Mouse (Mus musculus) hindbrain, embryonic 15.5 days (tissue): Measurements from ENCODE around the gene Il6ra. TPM values are rescaled to one million over a fixed set of nuclear protein-coding genes. Genes with fewer than 3 reads are reported as not detected.
"Not testable (repeated sequence)": the region's sequence is repeated elsewhere in the genome, so short reads cannot be mapped to it uniquely, and the experiment has no call there.

Experiments
- ATAC-seq: fragments of 200-750 bp; cut with Nextera tagmentation; 2 replicates; pipeline ENCODE4 v1.8.0; 2017; ENCODE audit warnings: low read depth, moderate number of reproducible peaks, moderate TSS enrichment; ENCODE audit not compliant: low FRiP score
- H3K27ac ChIP-seq: fragments of 300-500 bp; sonication (generic); replicated peaks from 2 replicates; pipeline ENCODE4 v1.5.1; 2015; ENCODE audit warnings: mild to moderate bottlenecking, inconsistent platforms
- H3K27me3 ChIP-seq: fragments of 300-500 bp; sonication (generic); 2 replicates; pipeline ENCODE4 v1.6.1; 2015; ENCODE audit warnings: control low read depth, inconsistent platforms
- H3K36me3 ChIP-seq: fragments of 300-500 bp; sonication (generic); 2 replicates; pipeline ENCODE4 v1.6.1; 2015; ENCODE audit warnings: control low read depth, inconsistent platforms
- H3K4me1 ChIP-seq: fragments of 300-500 bp; sonication (generic); replicated peaks from 2 replicates; pipeline ENCODE4 v1.6.1; 2015; ENCODE audit warnings: control low read depth, inconsistent platforms
- H3K4me2 ChIP-seq: fragments of 300-500 bp; sonication (generic); 2 replicates; pipeline ENCODE4 v1.6.1; 2015; ENCODE audit warnings: moderate library complexity, mild to moderate bottlenecking, inconsistent platforms
- H3K4me3 ChIP-seq: fragments of 300-500 bp; sonication (generic); 2 replicates; pipeline ENCODE4 v1.5.1; 2015; ENCODE audit warnings: mild to moderate bottlenecking, inconsistent platforms
- H3K9ac ChIP-seq: fragments of 300-500 bp; sonication (generic); 2 replicates; pipeline ENCODE4 v1.6.1; 2015; ENCODE audit warnings: inconsistent platforms
- H3K9me3 ChIP-seq: fragments of 300-500 bp; sonication (generic); 2 replicates; pipeline ENCODE4 v1.6.1; 2016; ENCODE audit warnings: control low read depth, inconsistent platforms
- WGBS: fragments of 180-500 bp; shearing (Covaris S2); methylation state at CpG from one replicate; pipeline ENCODE4 v1.1.7; 2015; 5-methylcytosine and 5-hydroxymethylcytosine counted together
- polyA plus RNA-seq: library from polyadenylated mRNA; unstranded; fragments of >200 nt; fragmentation: Nextera tagmentation; extraction: Ambion mirVana; gene quantifications from 2 replicates; pipeline ENCODE4 v1.2.1, GENCODE M21; 2015

The Il6ra gene
- polyA plus RNA-seq, 1 experiment from 2014 or later, result 1.3 TPM

GRCm38 (mm10) chr3:89871339-89871914, 41.6 kb downstream of the Il6ra start:
- Histone ChIP-seq H3K9ac (no peak overlapping the region), H3K4me1 (peaks cover 7% of the 10 kb centered on the region), H3K27me3 (no peaks in the 10 kb centered on the region), H3K36me3 (no peaks in the 10 kb centered on the region), H3K4me3 (no peak overlapping the region), H3K4me2 (no peak overlapping the region), H3K9me3 (no peaks in the 10 kb centered on the region), H3K27ac (no peak overlapping the region)
- ATAC-seq, result no peak
- WGBS, result 85% methylated on average over 8 of the region's 8 CpGs

GRCm38 (mm10) chr3:89870472-89871271, 42.3 kb downstream of the Il6ra start:
- no peak overlapping the region for H3K4me3 ChIP-seq
- H3K27ac ChIP-seq, result no peak overlapping the region
- H3K9ac ChIP-seq, result no peak overlapping the region
- ATAC-seq, result no peak
- no peaks in the 10 kb centered on the region for H3K9me3 ChIP-seq
- no peaks in the 10 kb centered on the region for H3K36me3 ChIP-seq
- no peak overlapping the region for H3K4me2 ChIP-seq
- H3K4me1 ChIP-seq, result peaks cover 7% of the 10 kb centered on the region
- WGBS, result 78% methylated on average over 22 of the region's 22 CpGs
- no peaks in the 10 kb centered on the region for H3K27me3 ChIP-seq

- no peak overlapping the region for H3K27ac ChIP-seq
- H3K36me3 ChIP-seq, result no peaks in the 10 kb centered on the region
- no peaks in the 10 kb centered on the region for H3K27me3 ChIP-seq
- no peak overlapping the region for H3K4me2 ChIP-seq
- no peaks in the 10 kb centered on the region for H3K9me3 ChIP-seq
- no peak overlapping the region for H3K4me3 ChIP-seq
- no peak for ATAC-seq
- no peak overlapping the region for H3K9ac ChIP-seq
- 67% methylated on average over 9 of the region's 9 CpGs for WGBS
- peaks cover 7% of the 10 kb centered on the region for H3K4me1 ChIP-seq
Observed at GRCm38 (mm10) chr3:89869556-89869955, 43.4 kb downstream of the Il6ra start.

GRCm38 (mm10) chr3:89868956-89869355, 44.0 kb downstream of the Il6ra start:
- Histone ChIP-seq H3K9me3 (no peaks in the 10 kb centered on the region), H3K4me2 (no peak overlapping the region), H3K27ac (peak overlapping the region; percentile 40), H3K27me3 (no peaks in the 10 kb centered on the region), H3K4me3 (no peak overlapping the region), H3K4me1 (peaks cover 7% of the 10 kb centered on the region), H3K9ac (no peak overlapping the region), H3K36me3 (no peaks in the 10 kb centered on the region)
- no peak for ATAC-seq
- WGBS, result 67% methylated on average over 9 of the region's 9 CpGs

DNA sequence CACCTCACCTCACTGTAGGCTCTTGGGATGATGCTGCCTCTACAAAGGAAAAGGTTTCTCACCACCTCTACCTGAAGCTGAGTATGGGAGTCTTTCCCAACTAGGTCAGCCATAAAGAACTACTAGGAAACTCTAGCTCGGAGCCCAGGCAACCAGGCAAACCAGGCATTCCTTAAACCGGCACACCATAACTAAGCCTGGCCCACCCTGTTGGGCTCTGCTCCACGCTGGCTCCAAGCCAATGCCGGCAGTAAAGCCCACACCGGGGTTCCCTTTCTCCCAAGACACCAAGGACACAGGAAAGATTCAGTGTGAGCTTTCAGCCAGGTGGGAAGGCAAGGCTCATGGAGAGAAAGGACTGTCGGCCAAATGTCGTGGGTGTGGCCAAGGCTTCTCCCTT, 44.6 kb downstream of the Il6ra start:
- no peaks in the 10 kb centered on the region for H3K9me3 ChIP-seq
- no peaks in the 10 kb centered on the region for H3K36me3 ChIP-seq
- peaks cover 7% of the 10 kb centered on the region for H3K4me1 ChIP-seq
- no peak overlapping the region for H3K4me3 ChIP-seq
- H3K9ac ChIP-seq, result no peak overlapping the region
- no peaks in the 10 kb centered on the region for H3K27me3 ChIP-seq
- no peak overlapping the region for H3K4me2 ChIP-seq
- peak overlapping the region; percentile 40 for H3K27ac ChIP-seq
- peak; percentile 58; the same call in 1 of the 2 replicates for ATAC-seq
- WGBS, result 26% methylated on average over 7 of the region's 7 CpGs

- Histone ChIP-seq H3K4me3 (no peak overlapping the region), H3K4me2 (no peak overlapping the region), H3K4me1 (peaks cover 7% of the 10 kb centered on the region), H3K36me3 (no peaks in the 10 kb centered on the region), H3K27me3 (no peaks in the 10 kb centered on the region), H3K9ac (no peak overlapping the region), H3K9me3 (no peaks in the 10 kb centered on the region), H3K27ac (no peak overlapping the region)
- peak; percentile 87; the same call in 1 of the 2 replicates for ATAC-seq
- 46% methylated on average over 4 of the region's 4 CpGs for WGBS
Observed at GRCm38 (mm10) chr3:89867651-89868050, 45.3 kb downstream of the Il6ra start.

DNA sequence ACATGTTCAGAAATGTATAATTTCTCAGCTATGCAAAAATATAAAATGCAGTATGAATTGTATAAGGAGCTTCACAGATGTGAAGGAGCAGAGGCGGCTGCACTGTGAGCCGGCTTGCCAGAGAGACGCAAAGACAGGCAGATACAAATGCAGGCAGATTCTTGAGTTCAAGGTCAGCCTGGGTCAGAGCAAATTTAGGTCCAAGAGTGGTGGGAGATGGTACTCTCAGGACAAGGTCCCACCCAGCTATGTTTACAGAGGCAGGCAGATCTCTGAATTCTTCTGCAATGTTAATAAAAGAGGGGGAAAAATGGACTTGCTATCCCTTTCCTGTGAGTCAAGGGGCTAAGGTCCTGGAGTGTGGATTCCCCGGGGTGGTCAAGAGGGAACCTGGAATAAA, 47.2 kb downstream of the Il6ra start:
- Histone ChIP-seq H3K9me3 (no peaks in the 10 kb centered on the region), H3K27ac (no peak overlapping the region), H3K9ac (no peak overlapping the region), H3K4me2 (no peak overlapping the region), H3K27me3 (no peaks in the 10 kb centered on the region), H3K4me1 (peaks cover 15% of the 10 kb centered on the region), H3K4me3 (no peak overlapping the region), H3K36me3 (no peaks in the 10 kb centered on the region)
- no peak for ATAC-seq
- 79% methylated on average over 4 of the region's 4 CpGs for WGBS

- no peaks in the 10 kb centered on the region for H3K27me3 ChIP-seq
- no peak overlapping the region for H3K9ac ChIP-seq
- H3K4me2 ChIP-seq, result no peak overlapping the region
- no peak overlapping the region for H3K27ac ChIP-seq
- no peaks in the 10 kb centered on the region for H3K36me3 ChIP-seq
- 47% methylated on average over 6 of the region's 6 CpGs for WGBS
- no peak for ATAC-seq
- H3K9me3 ChIP-seq, result no peaks in the 10 kb centered on the region
- H3K4me1 ChIP-seq, result peaks cover 16% of the 10 kb centered on the region
- no peak overlapping the region for H3K4me3 ChIP-seq
Observed at GRCm38 (mm10) chr3:89865020-89865419, 48.0 kb downstream of the Il6ra start.

- Histone ChIP-seq H3K4me1 (peaks cover 16% of the 10 kb centered on the region), H3K4me2 (no peak overlapping the region)
- WGBS, result 89% methylated on average over 9 of the region's 9 CpGs
Observed at GRCm38 (mm10) chr3:89863716-89864509, 49.1 kb downstream of the Il6ra start.

GRCm38 (mm10) chr3:89863276-89863675, 49.7 kb downstream of the Il6ra start:
- H3K9me3 ChIP-seq, H3K4me1 ChIP-seq, H3K36me3 ChIP-seq, H3K27me3 ChIP-seq, ATAC-seq, H3K27ac ChIP-seq, H3K4me3 ChIP-seq, H3K9ac ChIP-seq, H3K4me2 ChIP-seq: not testable (repeated sequence)
- 86% methylated on average over 3 of the region's 3 CpGs for WGBS

More at GRCm38 (mm10) chr3:89863716-89864509, 49.1 kb downstream of the Il6ra start:
- ATAC-seq, result no peak
- H3K27ac ChIP-seq, result no peak overlapping the region
- no peak overlapping the region for H3K4me3 ChIP-seq
- no peaks in the 10 kb centered on the region for H3K9me3 ChIP-seq
- no peak overlapping the region for H3K9ac ChIP-seq
- H3K27me3 ChIP-seq, result no peaks in the 10 kb centered on the region
- no peaks in the 10 kb centered on the region for H3K36me3 ChIP-seq

DNA sequence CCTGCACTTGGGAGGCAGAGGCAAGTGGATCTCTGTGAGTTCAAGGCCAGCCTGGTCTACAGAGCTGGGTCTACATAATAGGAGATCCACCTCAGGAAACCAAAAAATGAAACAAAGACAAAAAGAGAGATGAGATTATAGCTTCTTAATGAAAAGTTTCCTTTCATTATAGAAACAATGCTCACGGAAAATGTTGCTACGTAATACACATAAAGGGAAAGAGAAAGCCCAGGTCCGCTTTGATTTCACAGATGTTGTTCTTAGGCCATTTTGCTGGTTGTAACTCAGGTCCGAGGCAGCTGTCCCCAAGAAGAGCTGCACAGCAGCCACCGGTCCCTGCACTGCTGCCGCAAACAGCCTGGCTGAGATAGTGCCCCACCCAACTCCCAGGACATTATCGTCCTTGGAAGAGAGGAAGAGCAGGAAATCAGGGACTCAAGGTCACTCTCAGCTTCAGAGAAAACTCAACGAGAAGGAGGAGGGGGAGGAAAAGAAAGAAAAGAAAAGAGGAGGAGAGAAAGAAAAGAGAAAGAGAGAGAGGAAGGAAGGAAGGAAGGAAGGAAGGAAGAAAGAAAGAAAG, 50.7 kb downstream of the Il6ra start:
- no peak overlapping the region for H3K4me3 ChIP-seq
- 85% methylated on average over 8 of the region's 8 CpGs for WGBS
- no peak overlapping the region for H3K4me2 ChIP-seq
- H3K27ac ChIP-seq, result no peak overlapping the region
- H3K9me3 ChIP-seq, result no peaks in the 10 kb centered on the region
- ATAC-seq, result no peak
- peaks cover 9% of the 10 kb centered on the region for H3K4me1 ChIP-seq
- H3K9ac ChIP-seq, result no peak overlapping the region
- no peaks in the 10 kb centered on the region for H3K27me3 ChIP-seq
- no peaks in the 10 kb centered on the region for H3K36me3 ChIP-seq

- no peaks in the 10 kb centered on the region for H3K27me3 ChIP-seq
- H3K9ac ChIP-seq, result no peak overlapping the region
- 15% methylated on average over 4 of the region's 4 CpGs for WGBS
- no peak overlapping the region for H3K4me3 ChIP-seq
- H3K27ac ChIP-seq, result 0 out of 2 replicates have a peak overlapping the region, but pooled peaks have one; percentile 8
- ATAC-seq, result peak; percentile 51; the same call in 1 of the 2 replicates
- no peaks in the 10 kb centered on the region for H3K9me3 ChIP-seq
- no peaks in the 10 kb centered on the region for H3K36me3 ChIP-seq
- H3K4me2 ChIP-seq, result no peak overlapping the region
- peaks cover 9% of the 10 kb centered on the region for H3K4me1 ChIP-seq
Observed at GRCm38 (mm10) chr3:89861070-89861469, 51.9 kb downstream of the Il6ra start.
